Mouse (Mus musculus) MEL (cell line): ENCODE data around the gene Fuz. TPM values are rescaled to one million over a fixed set of nuclear protein-coding genes. Genes with fewer than 3 reads are reported as not detected.

Experiments used
- DNase-seq: peaks from one replicate; pipeline ENCODE4 v3.0.0; 2011; ENCODE audit warnings: low read depth, low spot score
- H3K27ac ChIP-seq: 2 replicates; pipeline ENCODE4 v1.5.1; 2012; ENCODE audit warnings: low read depth, mild to moderate bottlenecking, control low read depth, low read length, moderate library complexity; ENCODE audit not compliant: control insufficient read depth
- H3K27me3 ChIP-seq, 2 experiments: fragments of 150-350 bp in 1 of 2; sonication (generic) in 1 of 2; 2 replicates each; pipeline ENCODE4 v1.6.1; 2012; ENCODE audit warnings: low read length in 2 of 2, mild to moderate bottlenecking in 2 of 2, improper control_type of control experiment in 1 of 2, moderate library complexity in 1 of 2; ENCODE audit not compliant: insufficient read depth in 2 of 2, control insufficient read depth in 1 of 2
- H3K36me3 ChIP-seq, 2 experiments: 2 replicates each; pipeline ENCODE4 v1.6.1; 2012 to 2014; ENCODE audit warnings: low read length in 2 of 2, improper control_type of control experiment in 1 of 2, inconsistent platforms in 1 of 2, mild to moderate bottlenecking in 1 of 2; ENCODE audit not compliant: insufficient read depth in 2 of 2, control insufficient read depth in 1 of 2
- H3K4me1 ChIP-seq, 2 experiments: fragments of 150-350 bp in 1 of 2; sonication (generic) in 1 of 2; 2 replicates each; pipeline ENCODE4 v1.6.1; 2012; ENCODE audit warnings: low read length in 2 of 2, improper control_type of control experiment in 1 of 2, mild to moderate bottlenecking in 1 of 2; ENCODE audit not compliant: insufficient read depth in 2 of 2, control insufficient read depth in 1 of 2
- H3K4me3 ChIP-seq, 2 experiments: fragments of 150-350 bp in 1 of 2; sonication (generic) in 1 of 2; 2 replicates each; pipeline ENCODE4 v1.5.1; 2012; ENCODE audit warnings: low read depth in 2 of 2, low read length in 2 of 2, mild to moderate bottlenecking in 2 of 2, moderate library complexity in 2 of 2, control low read depth in 1 of 2, improper control_type of control experiment in 1 of 2; ENCODE audit not compliant: control insufficient read depth in 1 of 2, insufficient read depth in 1 of 2
- H3K79me2 ChIP-seq: 2 replicates; pipeline ENCODE4 v1.6.1; 2012; ENCODE audit warnings: mild to moderate bottlenecking, low read length, moderate library complexity; ENCODE audit not compliant: control insufficient read depth, poor library complexity, insufficient read depth
- H3K9ac ChIP-seq: 2 replicates; pipeline ENCODE4 v1.6.1; 2012; ENCODE audit warnings: low read depth, mild to moderate bottlenecking, control low read depth, low read length, moderate library complexity; ENCODE audit not compliant: control insufficient read depth, poor library complexity, severe bottlenecking
- H3K9me3 ChIP-seq: fragments of 150-350 bp; sonication (generic); replicated peaks from 2 replicates; pipeline ENCODE4 v1.6.1; 2012; ENCODE audit warnings: mild to moderate bottlenecking, low read length, improper control_type of control experiment, moderate library complexity; ENCODE audit not compliant: insufficient read depth
- ELF1 ChIP-seq: IDR thresholded peaks from 2 replicates; pipeline ENCODE4 v1.6.1; 2014; ENCODE audit warnings: low read depth, mild to moderate bottlenecking, inconsistent platforms, low read length, improper control_type of control experiment, moderate library complexity
- MAFK ChIP-seq: IDR thresholded peaks from 2 replicates; pipeline ENCODE4 v1.6.1; 2011; ENCODE audit warnings: low read depth, mild to moderate bottlenecking, low read length, improper control_type of control experiment, borderline replicate concordance
- MAX ChIP-seq: IDR thresholded peaks from 2 replicates; pipeline ENCODE4 v1.6.1; 2011; ENCODE audit warnings: low read length, improper control_type of control experiment
- MAZ ChIP-seq: IDR thresholded peaks from 2 replicates; pipeline ENCODE4 v1.6.1; 2012; ENCODE audit warnings: low read depth, mild to moderate bottlenecking, inconsistent platforms, low read length, improper control_type of control experiment
- MXI1 ChIP-seq: IDR thresholded peaks from 2 replicates; pipeline ENCODE4 v1.6.1; 2011; ENCODE audit warnings: mild to moderate bottlenecking, low read depth, low read length, improper control_type of control experiment
- MYC ChIP-seq: IDR thresholded peaks from 2 replicates; pipeline ENCODE4 v1.6.1; 2011; ENCODE audit warnings: low read depth, mild to moderate bottlenecking, low read length, improper control_type of control experiment, moderate library complexity
- TAL1 ChIP-seq: IDR thresholded peaks from 2 replicates; pipeline ENCODE4 v1.6.1; 2012; ENCODE audit warnings: mild to moderate bottlenecking, inconsistent platforms, low read length, moderate library complexity, mixed read lengths
- polyA plus RNA-seq, 2 experiments: library from polyadenylated mRNA; stranded (reverse) in 1 of 2; unstranded in 1 of 2; fragments of >175 nt in 1 of 2; fragments of >200 nt in 1 of 2; gene quantifications; 2 replicates each; pipeline versions ENCODE4 v1.2.1 to v1.2.4; 2012; ENCODE audit warnings: low replicate concordance in 2 of 2, low read depth in 1 of 2; ENCODE audit not compliant: insufficient read length in 2 of 2, insufficient read depth in 1 of 2, missing spikeins in 1 of 2
- total RNA-seq: library from RNA; depleted of rRNA; stranded (reverse); fragments of 300-350 nt; gene quantifications from 2 replicates; pipeline ENCODE4 v1.2.3, GENCODE M21; 2012; rRNA removed

The Fuz gene
- total and polyA plus RNA-seq, 3 experiments: 9.4 to 18.1 TPM; not detected in 1

DNA sequence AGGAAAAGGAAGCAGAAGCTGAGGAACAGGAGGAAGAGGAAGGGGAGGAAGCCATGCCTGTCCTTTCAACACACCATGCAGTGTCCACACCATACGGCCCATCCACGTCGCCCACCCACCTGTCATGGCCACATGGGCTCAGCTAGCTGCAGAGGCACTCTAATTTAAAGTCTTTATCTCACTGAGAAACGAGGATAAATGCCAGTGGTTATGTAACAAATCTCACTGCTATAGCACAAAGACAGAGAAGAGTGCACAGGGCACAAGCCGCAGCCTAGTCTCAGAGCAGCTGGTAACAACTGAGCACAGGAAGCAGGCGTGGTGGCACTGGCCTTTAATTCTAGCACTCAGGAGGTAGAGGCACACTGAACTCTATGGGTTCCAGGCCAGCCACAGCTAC lies 54.0 kb downstream of the Fuz start:
- no peak for TF ChIP-seq MYC
- no peak for TF ChIP-seq TAL1
- no peak for TF ChIP-seq MXI1
- TF ChIP-seq ELF1: no peak
- Histone ChIP-seq H3K36me3 (no peaks in the 10 kb centered on the region; a peak in 1 of 4 replicates), H3K9ac (no peak overlapping the region), H3K27me3 (no peaks in the 10 kb centered on the region; a peak in 1 of 4 replicates), H3K79me2 (no peaks in the 10 kb centered on the region), H3K4me1 (peaks cover 0 to 4% of the 10 kb centered on the region in 2 experiments; a peak in 1 of 4 replicates), H3K27ac (no peak overlapping the region), H3K9me3 (no peaks in the 10 kb centered on the region), H3K4me3 (no peak overlapping the region)
- no peak for DNase-seq

DNA sequence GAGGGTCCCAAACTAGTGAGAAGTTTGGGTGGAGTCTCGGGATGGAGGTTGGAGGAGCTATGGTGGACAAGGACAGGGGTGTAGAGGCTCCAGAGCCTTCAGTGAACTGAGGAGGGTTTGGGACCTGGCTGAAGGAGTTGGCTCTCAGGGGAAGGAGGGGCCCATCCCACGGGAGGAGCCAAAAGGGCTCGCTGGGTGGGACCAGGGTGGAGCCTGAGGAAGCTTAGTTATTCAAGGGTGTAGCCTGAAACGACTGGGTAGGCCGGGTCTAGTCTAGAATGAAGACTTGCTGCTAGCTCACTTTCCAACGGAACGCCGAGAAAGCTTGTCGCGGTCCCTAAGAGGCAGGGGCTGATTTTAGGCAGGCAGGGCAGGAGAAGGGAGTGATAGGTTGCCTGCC lies 56.1 kb downstream of the Fuz start:
- Histone ChIP-seq H3K27ac (no peak overlapping the region), H3K4me1 (peaks cover 0 to 4% of the 10 kb centered on the region in 2 experiments; a peak in 1 of 4 replicates), H3K27me3 (no peaks in the 10 kb centered on the region), H3K9ac (peak overlapping the region; percentile 43), H3K79me2 (no peaks in the 10 kb centered on the region), H3K36me3 (no peaks in the 10 kb centered on the region; a peak in 1 of 4 replicates), H3K4me3 (peak overlapping the region; percentile 59 to 69), H3K9me3 (no peaks in the 10 kb centered on the region)
- DNase-seq: peak; percentile 88
- TF ChIP-seq MAX (0 out of 2 replicates have a peak, but pooled peaks have one; percentile 24), MAZ (peak; percentile 54; the same call in 1 of the 2 replicates), MAFK (no peak)

Other genes starting within 250 kb of the Fuz start
- gene Myh14, start 225.2 kb upstream of the Fuz start, total RNA-seq: under 0.01 and 0.07 TPM in 2 replicates
- under 1 TPM in 1 of 2 experiments, not detected in 1; 0.08 TPM for gene Myh14, start 225.2 kb upstream of the Fuz start, polyA plus RNA-seq
- gene Izumo2, start 187.3 kb upstream of the Fuz start, total RNA-seq: not detected in 2 replicates
- not detected for gene Izumo2, start 187.3 kb upstream of the Fuz start, polyA plus RNA-seq
- gene Vrk3, start 147.7 kb upstream of the Fuz start, total RNA-seq: 24.9 and 25.7 TPM in 2 replicates
- gene Vrk3, start 147.7 kb upstream of the Fuz start, polyA plus RNA-seq: 10 to 100 TPM in 1 of 2 experiments, not detected in 1; 55.6 TPM
- gene Zfp473, start 145.0 kb upstream of the Fuz start, total RNA-seq: 0.65 and 1.3 TPM in 2 replicates
- gene Zfp473, start 145.0 kb upstream of the Fuz start, polyA plus RNA-seq: under 1 TPM in 1 of 2 experiments, not detected in 1; 0.96 TPM
- gene Nup62, start 80.0 kb upstream of the Fuz start, total RNA-seq: 136 and 137 TPM in 2 replicates
- 100 to 1,000 TPM in 1 of 2 experiments, not detected in 1; 235 TPM for gene Nup62, start 80.0 kb upstream of the Fuz start, polyA plus RNA-seq
- 0.73 and 0.92 TPM in 2 replicates for gene Il4i1, start 79.7 kb upstream of the Fuz start, total RNA-seq
- gene Il4i1, start 79.7 kb upstream of the Fuz start, polyA plus RNA-seq: under 1 TPM in 1 of 2 experiments, not detected in 1; 0.54 TPM
- 17.6 and 19.6 TPM in 2 replicates for gene Atf5, start 79.4 kb upstream of the Fuz start, total RNA-seq
- gene Atf5, start 79.4 kb upstream of the Fuz start, polyA plus RNA-seq: 10 to 100 TPM in 1 of 2 experiments, not detected in 1; 95.5 TPM
- gene Akt1s1, start 47.1 kb upstream of the Fuz start, total RNA-seq: 32.0 and 37.3 TPM in 2 replicates
- gene Akt1s1, start 47.1 kb upstream of the Fuz start, polyA plus RNA-seq: 10 to 100 TPM in 1 of 2 experiments, not detected in 1; 71.8 TPM
- gene Tbc1d17, start 47.0 kb upstream of the Fuz start, total RNA-seq: 16.7 and 16.9 TPM in 2 replicates
- gene Tbc1d17, start 47.0 kb upstream of the Fuz start, polyA plus RNA-seq: 10 to 100 TPM in 1 of 2 experiments, not detected in 1; 29.5 TPM
- gene Pnkp, start 38.9 kb upstream of the Fuz start, total RNA-seq: 39.3 and 49.9 TPM in 2 replicates
- 10 to 100 TPM in 1 of 2 experiments, not detected in 1; 45.6 TPM for gene Pnkp, start 38.9 kb upstream of the Fuz start, polyA plus RNA-seq
- 44.1 and 46.4 TPM in 2 replicates for gene Ptov1, start 26.3 kb upstream of the Fuz start, total RNA-seq
- gene Ptov1, start 26.3 kb upstream of the Fuz start, polyA plus RNA-seq: 100 to 1,000 TPM in 1 of 2 experiments, not detected in 1; 168 TPM
- 50.5 and 53.9 TPM in 2 replicates for gene Med25, start 3.4 kb upstream of the Fuz start, total RNA-seq
- gene Med25, start 3.4 kb upstream of the Fuz start, polyA plus RNA-seq: 100 to 1,000 TPM in 1 of 2 experiments, not detected in 1; 118 TPM
- 54.0 and 54.4 TPM in 2 replicates for gene Ap2a1, start 33.4 kb downstream of the Fuz start, total RNA-seq
- 100 to 1,000 TPM in 1 of 2 experiments, 10 to 100 TPM in 1; 73.1 to 107 TPM for gene Ap2a1, start 33.4 kb downstream of the Fuz start, polyA plus RNA-seq
- gene Tsks, start 47.1 kb downstream of the Fuz start, total RNA-seq: 0.10 TPM in 1 of 2 replicates, not detected in the other
- gene Tsks, start 47.1 kb downstream of the Fuz start, polyA plus RNA-seq: under 1 TPM in 1 of 2 experiments, not detected in 1; 0.08 TPM
- 0.20 and 0.35 TPM in 2 replicates for gene Cpt1c, start 78.8 kb downstream of the Fuz start, total RNA-seq
- gene Cpt1c, start 78.8 kb downstream of the Fuz start, polyA plus RNA-seq: under 1 TPM in 1 of 2 experiments, not detected in 1; 0.81 TPM
- 317 and 339 TPM in 2 replicates for gene Prmt1, start 90.5 kb downstream of the Fuz start, total RNA-seq
- gene Prmt1, start 90.5 kb downstream of the Fuz start, polyA plus RNA-seq: 100 to 1,000 TPM; 254 to 715 TPM
- gene Irf3, start 101.6 kb downstream of the Fuz start, total RNA-seq: 78.6 and 83.4 TPM in 2 replicates
- 10 to 100 TPM in 1 of 2 experiments, not detected in 1; 82.1 TPM for gene Irf3, start 101.6 kb downstream of the Fuz start, polyA plus RNA-seq
- 13.4 and 16.6 TPM in 2 replicates for gene Bcl2l12, start 102.6 kb downstream of the Fuz start, total RNA-seq
- gene Bcl2l12, start 102.6 kb downstream of the Fuz start, polyA plus RNA-seq: 10 to 100 TPM in 1 of 2 experiments, not detected in 1; 24.6 TPM
- gene Scaf1, start 120.3 kb downstream of the Fuz start, total RNA-seq: 17.7 and 18.3 TPM in 2 replicates
- 10 to 100 TPM; 34.4 to 81.5 TPM for gene Scaf1, start 120.3 kb downstream of the Fuz start, polyA plus RNA-seq
- 4.2 and 5.0 TPM in 2 replicates for gene Rras, start 121.9 kb downstream of the Fuz start, total RNA-seq
- 10 to 100 TPM in 1 of 2 experiments, not detected in 1; 24.1 TPM for gene Rras, start 121.9 kb downstream of the Fuz start, polyA plus RNA-seq
- 3.3 and 3.5 TPM in 2 replicates for gene Prr12, start 156.8 kb downstream of the Fuz start, total RNA-seq
- 10 to 100 TPM in 1 of 2 experiments, not detected in 1; 32.1 TPM for gene Prr12, start 156.8 kb downstream of the Fuz start, polyA plus RNA-seq
- 49.9 and 50.7 TPM in 2 replicates for gene Nosip, start 166.3 kb downstream of the Fuz start, total RNA-seq
- gene Nosip, start 166.3 kb downstream of the Fuz start, polyA plus RNA-seq: 10 to 100 TPM in 1 of 2 experiments, not detected in 1; 78.9 TPM
- 7.5 and 7.7 TPM in 2 replicates for gene Prrg2, start 166.6 kb downstream of the Fuz start, total RNA-seq
- 10 to 100 TPM in 1 of 2 experiments, not detected in 1; 16.9 TPM for gene Prrg2, start 166.6 kb downstream of the Fuz start, polyA plus RNA-seq
- 16.0 and 29.3 TPM in 2 replicates for gene Rcn3, start 196.1 kb downstream of the Fuz start, total RNA-seq
- gene Rcn3, start 196.1 kb downstream of the Fuz start, polyA plus RNA-seq: 10 to 100 TPM in 1 of 2 experiments, not detected in 1; 43.0 TPM
- gene Fcgrt, start 207.8 kb downstream of the Fuz start, total RNA-seq: 0.26 and 0.27 TPM in 2 replicates
- gene Fcgrt, start 207.8 kb downstream of the Fuz start, polyA plus RNA-seq: 1 to 10 TPM in 1 of 2 experiments, not detected in 1; 1.7 TPM
- 2,482 and 2,708 TPM in 2 replicates for gene Rps11, start 228.4 kb downstream of the Fuz start, total RNA-seq
- gene Rps11, start 228.4 kb downstream of the Fuz start, polyA plus RNA-seq: 1,000 to 10,000 TPM; 3,189 to 5,434 TPM
- 2,773 and 3,160 TPM in 2 replicates for gene Rpl13a, start 232.7 kb downstream of the Fuz start, total RNA-seq
- gene Rpl13a, start 232.7 kb downstream of the Fuz start, polyA plus RNA-seq: 1,000 to 10,000 TPM; 2,091 to 3,727 TPM
- 0.69 and 3.9 TPM in 2 replicates for gene Gm45713, start 240.2 kb downstream of the Fuz start, total RNA-seq
- gene Gm45713, start 240.2 kb downstream of the Fuz start, polyA plus RNA-seq: not detected
- 9.5 and 13.0 TPM in 2 replicates for gene Flt3l, start 240.4 kb downstream of the Fuz start, total RNA-seq
- gene Flt3l, start 240.4 kb downstream of the Fuz start, polyA plus RNA-seq: 10 to 100 TPM in 1 of 2 experiments, not detected in 1; 35.4 TPM